Mouse (Mus musculus) telencephalon, adult 2 months (tissue): ENCODE data around the gene Pex6.
A peak's percentile ranks its signal among the peaks of the same experiment; 100 is the strongest.

Experiments
- DNase-seq: peaks from one replicate; pipeline ENCODE4 v3.0.0-alpha.2; 2011; ENCODE audit warnings: low read depth, low spot score

Pex6 gene

DNA sequence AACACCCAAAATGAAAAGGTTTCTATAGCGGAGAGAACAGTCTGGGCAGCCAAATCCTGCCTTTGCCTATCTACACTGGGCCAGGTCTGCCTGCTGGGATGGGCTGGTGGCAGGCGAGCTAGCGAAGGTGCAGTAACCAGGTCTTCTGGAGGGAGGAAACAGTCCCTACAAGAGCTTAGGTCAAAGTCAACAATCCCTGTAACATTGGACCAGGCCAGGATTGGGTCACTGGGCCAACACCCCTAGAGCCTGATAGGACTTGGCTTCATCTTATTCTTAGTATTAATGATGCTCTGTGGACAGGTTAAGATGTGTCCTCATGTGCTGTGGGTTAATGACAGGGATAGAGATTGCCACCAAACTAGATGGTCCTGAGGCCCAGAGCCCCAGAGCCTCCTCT lies 22.8 kb downstream of the Pex6 start:
- DNase-seq, result no peak

- DNase-seq, result no peak
Observed at GRCm38 (mm10) chr17:46735287-46735686, 24.0 kb downstream of the Pex6 start.

DNA sequence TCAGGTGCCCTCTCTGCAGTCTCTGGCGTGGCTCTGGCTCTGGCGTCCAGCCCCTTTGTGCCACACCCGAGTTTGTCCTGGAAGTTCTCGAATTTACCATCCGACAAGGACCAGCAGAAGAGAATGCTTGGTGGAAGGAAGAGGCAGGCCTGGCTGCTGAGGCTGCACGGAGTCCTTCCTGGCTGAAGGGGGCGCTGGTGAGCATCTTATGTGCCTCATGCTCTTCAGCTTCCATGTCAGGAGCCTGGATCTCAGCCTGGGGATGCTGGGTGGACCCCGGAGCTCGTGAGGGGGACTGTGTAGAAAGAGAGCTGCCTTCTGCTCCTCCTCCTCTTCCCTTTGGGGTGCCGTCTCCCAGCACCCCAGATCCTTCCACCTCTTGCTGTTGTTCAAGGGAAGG lies 24.9 kb downstream of the Pex6 start:
- DNase-seq, result no peak

DNA sequence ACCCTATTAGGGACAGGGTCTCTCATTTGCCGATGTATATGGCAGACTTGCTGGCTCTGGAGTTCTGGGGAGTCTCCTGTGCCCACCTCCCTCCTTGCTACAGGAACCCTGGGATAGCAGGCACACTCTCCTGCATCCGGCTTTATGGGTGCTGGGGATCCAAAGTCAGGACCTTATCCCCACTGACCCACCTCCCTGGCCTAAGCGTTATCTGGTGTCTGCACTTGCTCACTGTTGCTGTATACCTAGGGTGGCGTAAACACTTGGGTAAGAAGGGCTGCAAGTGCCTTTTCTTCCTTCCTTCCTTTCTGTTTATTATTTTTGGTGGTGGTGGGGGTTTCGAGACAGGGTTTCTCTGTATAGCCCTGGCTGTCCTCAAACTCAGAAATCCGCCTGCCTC lies 30.0 kb downstream of the Pex6 start:
- DNase-seq, result no peak

- DNase-seq, result no peak
Observed at GRCm38 (mm10) chr17:46742986-46743385, 31.7 kb downstream of the Pex6 start.

GRCm38 (mm10) chr17:46745506-46745905 lies 34.2 kb downstream of the Pex6 start:
- DNase-seq, result no peak

GRCm38 (mm10) chr17:46747234-46747633 lies 36.0 kb downstream of the Pex6 start:
- no peak for DNase-seq

GRCm38 (mm10) chr17:46747806-46748205 lies 36.5 kb downstream of the Pex6 start:
- DNase-seq, result no peak

- DNase-seq, result no peak
Observed at GRCm38 (mm10) chr17:46749282-46749681, 38.0 kb downstream of the Pex6 start.

GRCm38 (mm10) chr17:46750580-46750979 lies 39.3 kb downstream of the Pex6 start:
- DNase-seq, result no peak

DNA sequence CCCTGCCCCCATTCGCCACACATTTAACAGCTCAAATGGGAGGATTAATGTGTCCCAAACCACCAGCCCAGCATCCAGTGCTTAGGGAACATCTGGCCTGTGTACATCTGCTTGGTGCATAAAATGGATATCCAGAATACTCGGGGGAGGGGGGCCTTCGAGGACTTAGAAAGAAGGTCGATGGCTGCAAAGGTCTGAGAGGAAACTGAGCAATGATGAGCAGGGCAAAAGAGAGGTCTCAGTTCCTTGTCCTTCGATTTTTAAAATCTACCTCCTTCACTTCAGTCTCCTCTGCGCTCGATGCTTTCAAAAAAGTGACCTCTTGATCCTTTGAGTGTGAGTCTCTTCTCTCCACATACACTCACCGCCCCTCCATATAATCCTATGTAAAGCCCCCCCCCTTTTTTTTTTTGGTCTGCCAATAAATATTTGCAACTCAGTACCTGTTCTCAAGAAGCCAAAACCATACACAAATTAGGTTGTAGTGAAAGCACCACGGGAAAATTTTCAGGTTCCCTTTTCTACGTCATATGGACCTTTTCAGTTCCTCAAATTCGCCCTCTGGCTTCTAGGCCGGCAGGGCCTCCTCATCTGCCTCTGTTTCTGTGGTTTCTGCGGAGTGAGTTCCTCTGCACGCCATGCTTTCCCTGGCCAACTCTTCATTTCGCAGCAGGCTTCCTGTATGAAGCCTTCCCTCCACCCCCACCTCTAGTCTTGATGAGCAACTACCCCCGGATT lies 40.0 kb downstream of the Pex6 start:
- peak; percentile 50 for DNase-seq

- DNase-seq, result peak; percentile 99
Observed at GRCm38 (mm10) chr17:46751794-46752556, 40.7 kb downstream of the Pex6 start, which contains the start of gene Cnpy3. Gene Cnpy3, minus strand, starts transcription at chr17:46752214.

DNA sequence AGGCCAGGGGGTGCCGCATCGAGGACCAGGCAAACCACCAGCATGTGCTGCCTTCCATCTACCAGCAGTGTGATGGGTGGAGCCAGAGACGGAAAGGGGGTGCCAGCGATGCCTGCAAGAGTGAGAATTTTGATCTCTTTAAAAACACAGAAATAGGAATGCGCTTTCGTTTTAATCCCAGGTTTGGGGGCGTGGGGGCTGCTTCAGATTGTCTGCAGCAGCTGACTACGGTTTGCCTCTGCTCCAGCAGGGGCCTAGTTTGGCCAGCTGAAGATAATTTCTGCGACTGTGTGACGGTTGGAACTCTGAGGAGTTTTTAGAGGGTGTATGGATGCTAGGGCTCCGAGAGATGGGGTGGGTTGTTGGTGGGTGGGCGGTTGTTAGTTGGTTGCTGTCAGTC lies 47.5 kb downstream of the Pex6 start:
- no peak for DNase-seq

DNA sequence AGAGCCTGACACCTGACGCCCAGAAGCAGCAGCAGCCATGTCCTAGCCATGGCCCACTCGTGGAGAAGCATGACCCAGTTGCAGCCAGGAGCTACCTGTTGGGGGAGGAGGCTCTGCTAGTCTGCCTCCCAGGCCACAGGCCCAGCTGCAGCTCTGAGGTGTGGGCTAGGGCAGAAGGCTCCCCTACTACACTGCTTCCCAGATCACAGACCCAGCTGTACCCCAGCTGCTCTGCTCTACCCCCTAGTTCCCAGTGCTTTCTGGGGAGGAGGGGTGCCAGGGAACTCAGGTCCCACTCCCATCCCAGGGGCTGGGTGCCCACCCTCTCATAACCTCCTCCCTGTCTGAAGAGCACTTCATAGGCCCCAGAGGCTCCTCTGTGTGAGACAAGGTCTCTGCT lies 52.3 kb downstream of the Pex6 start, which contains the start of gene Ptcra:
Gene Ptcra, minus strand, starts transcription at position 169 of the 400 bp plus-strand sequence.
- DNase-seq, result no peak

DNA sequence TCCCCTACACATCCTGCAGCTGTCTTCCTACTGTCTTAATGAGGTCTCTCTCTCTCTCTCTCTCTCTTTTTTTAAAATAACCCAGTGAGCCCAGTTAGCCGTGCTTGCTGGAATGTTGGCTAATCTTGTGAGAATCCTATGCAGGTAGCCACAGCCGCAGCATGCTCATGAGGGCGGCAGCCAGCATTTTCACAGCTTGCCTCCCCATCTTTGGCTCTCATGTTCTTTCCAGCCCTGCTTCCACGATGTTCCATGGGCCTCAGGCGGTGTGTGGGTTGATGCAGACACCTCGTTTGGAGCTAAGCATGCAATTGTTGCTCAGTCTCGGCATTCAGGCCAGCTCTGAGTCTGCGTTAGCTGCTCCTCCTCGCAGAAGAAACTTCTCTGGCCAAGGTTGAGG lies 53.7 kb downstream of the Pex6 start:
- DNase-seq, result peak; percentile 75

- DNase-seq, result no peak
Observed at GRCm38 (mm10) chr17:46767868-46768267, 56.6 kb downstream of the Pex6 start.

GRCm38 (mm10) chr17:46770546-46770945 lies 59.3 kb downstream of the Pex6 start:
- DNase-seq, result no peak

DNA sequence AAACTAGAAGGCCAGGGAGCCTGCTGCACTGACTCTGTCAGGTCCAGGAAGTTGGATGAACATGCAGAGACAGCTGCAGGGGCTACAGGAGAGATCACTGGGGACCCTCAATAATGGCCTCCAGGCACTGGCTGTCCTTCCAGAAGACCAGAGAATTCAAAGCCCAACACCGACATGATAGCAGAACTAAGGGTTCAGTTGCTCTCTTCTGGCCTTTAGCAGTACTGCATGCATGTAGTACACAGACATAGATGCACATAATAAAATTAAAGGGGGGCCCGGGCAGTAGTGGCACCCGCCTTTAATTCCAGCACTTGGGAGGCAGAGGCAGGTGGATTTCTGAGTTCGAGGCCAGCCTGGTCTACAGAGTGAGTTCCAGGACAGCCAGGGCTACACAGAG lies 59.8 kb downstream of the Pex6 start:
- no peak for DNase-seq

- DNase-seq, result no peak
Observed at GRCm38 (mm10) chr17:46771616-46772015, 60.4 kb downstream of the Pex6 start.

DNA sequence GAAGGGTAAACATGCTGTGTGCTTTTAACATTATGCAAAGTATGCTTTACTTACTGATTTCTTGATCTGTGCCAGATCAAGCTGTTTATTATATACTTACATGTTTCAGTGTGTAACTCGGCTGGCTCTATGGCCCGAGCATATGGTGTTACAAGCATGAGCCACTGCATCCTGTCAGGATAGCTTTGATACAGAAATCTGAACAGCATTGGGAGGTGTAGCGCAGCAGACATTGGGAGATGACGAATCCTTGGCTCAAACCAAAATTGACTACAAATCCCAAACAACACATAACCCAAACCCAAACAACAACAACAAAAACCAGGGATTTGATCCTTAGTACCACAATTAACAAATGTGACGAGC lies 60.8 kb downstream of the Pex6 start:
- DNase-seq, result no peak

- DNase-seq, result peak; percentile 92
Observed at GRCm38 (mm10) chr17:46772404-46773277, 61.4 kb downstream of the Pex6 start, which contains the start of gene 2310039H08Rik. Gene 2310039H08Rik, plus strand, starts transcription at chr17:46772635.
